Mouse (Mus musculus): ENCODE data around the gene Orai1.

DNA sequence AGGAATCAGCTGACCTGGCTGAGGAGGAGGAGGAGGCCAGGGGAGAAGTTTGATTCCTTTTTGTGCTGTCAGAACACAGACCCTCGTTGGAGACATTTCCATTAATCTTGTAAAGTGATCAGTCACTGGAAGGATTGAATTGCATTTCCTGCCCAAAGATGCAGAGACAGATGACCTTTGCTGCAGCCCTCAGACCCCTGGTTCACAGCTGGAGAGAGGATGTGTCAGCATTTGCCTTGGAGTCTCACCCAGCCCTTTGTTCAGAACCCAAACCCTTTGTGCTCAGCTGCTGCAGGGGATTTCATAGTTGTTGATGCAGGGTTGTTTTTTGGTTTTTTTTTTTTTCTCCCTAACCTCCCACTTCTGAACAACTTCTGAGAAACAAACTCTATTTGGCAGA lies 20.0 kb upstream of the Orai1 start:
- no peak for TF ChIP-seq TAL1 (IDR thresholded peaks at IDR 0.05; ENCODE audit: low read length)
- no peak for TF ChIP-seq GATA1 (IDR thresholded peaks at IDR 0.05; ENCODE audit: low read length)

Measured in erythroblast, embryonic 14.5 days (primary cell).